Mouse (Mus musculus) C2C12 (cell line): Measurements from ENCODE around the gene Arhgef19. TPM values are rescaled to one million over a fixed set of nuclear protein-coding genes. Genes with fewer than 3 reads are reported as not detected.
A peak's percentile ranks its signal among the peaks of the same experiment; 100 is the strongest.

Source experiments
- H3K27me3 ChIP-seq: one replicate; pipeline ENCODE4 v1.6.1; 2011; ENCODE audit not compliant: control insufficient read depth, insufficient read depth, insufficient read length
- H3K36me3 ChIP-seq: one replicate; pipeline ENCODE4 v1.6.1; 2011; ENCODE audit not compliant: control insufficient read depth, insufficient read depth
- H3K4me3 ChIP-seq: one replicate; pipeline ENCODE4 v1.5.1; 2011; ENCODE audit warnings: mild to moderate bottlenecking, control low read depth; ENCODE audit not compliant: poor library complexity, insufficient read depth, severe bottlenecking
- H3K79me2 ChIP-seq: one replicate; pipeline ENCODE4 v1.6.1; 2011; ENCODE audit not compliant: control insufficient read depth, insufficient read depth
- H3K79me3 ChIP-seq: one replicate; pipeline ENCODE4 v1.6.1; 2011; ENCODE audit warnings: low read depth, control low read depth
- H3ac ChIP-seq: one replicate; pipeline ENCODE3; 2011; ENCODE audit warnings: low read depth; ENCODE audit not compliant: control insufficient read depth, insufficient read length
- CEBPB ChIP-seq: IDR thresholded peaks from one replicate; pipeline ENCODE4 v1.6.1; 2011; ENCODE audit warnings: low read depth, mild to moderate bottlenecking, control low read depth, moderate library complexity
- CTCF ChIP-seq: IDR thresholded peaks from one replicate; pipeline ENCODE4 v1.5.1; 2011; ENCODE audit not compliant: control insufficient read depth, insufficient read depth, insufficient read length
- FOSL1 ChIP-seq: IDR thresholded peaks from one replicate; pipeline ENCODE4 v1.8.0; 2011; ENCODE audit warnings: mild to moderate bottlenecking, low read length; ENCODE audit not compliant: poor library complexity, insufficient read depth, severe bottlenecking
- MAX ChIP-seq: IDR thresholded peaks from one replicate; pipeline ENCODE4 v1.6.1; 2011; ENCODE audit warnings: mild to moderate bottlenecking, control low read depth
- MYOD1 ChIP-seq: IDR thresholded peaks from one replicate; pipeline ENCODE4 v1.6.1; 2011; ENCODE audit warnings: low read depth; ENCODE audit not compliant: control insufficient read depth, insufficient read length
- MYOG ChIP-seq: IDR thresholded peaks from one replicate; pipeline ENCODE4 v1.6.1; 2011; ENCODE audit not compliant: control insufficient read depth, insufficient read length; ENCODE audit errors: extremely low read depth
- USF1 ChIP-seq: IDR thresholded peaks from one replicate; pipeline ENCODE4 v1.6.1; 2011; ENCODE audit warnings: low read depth, mild to moderate bottlenecking, control low read depth, moderate library complexity
- polyA plus RNA-seq: library from polyadenylated mRNA; unstranded; fragments of >200 nt; fragmentation: generic; extraction: Trizol; gene quantifications from one replicate; pipeline ENCODE4 v1.2.1, GENCODE M21; 2012; ENCODE audit warnings: missing spikeins

The Arhgef19 gene
- polyA plus RNA-seq, 1 experiment, result 26.7 TPM

DNA sequence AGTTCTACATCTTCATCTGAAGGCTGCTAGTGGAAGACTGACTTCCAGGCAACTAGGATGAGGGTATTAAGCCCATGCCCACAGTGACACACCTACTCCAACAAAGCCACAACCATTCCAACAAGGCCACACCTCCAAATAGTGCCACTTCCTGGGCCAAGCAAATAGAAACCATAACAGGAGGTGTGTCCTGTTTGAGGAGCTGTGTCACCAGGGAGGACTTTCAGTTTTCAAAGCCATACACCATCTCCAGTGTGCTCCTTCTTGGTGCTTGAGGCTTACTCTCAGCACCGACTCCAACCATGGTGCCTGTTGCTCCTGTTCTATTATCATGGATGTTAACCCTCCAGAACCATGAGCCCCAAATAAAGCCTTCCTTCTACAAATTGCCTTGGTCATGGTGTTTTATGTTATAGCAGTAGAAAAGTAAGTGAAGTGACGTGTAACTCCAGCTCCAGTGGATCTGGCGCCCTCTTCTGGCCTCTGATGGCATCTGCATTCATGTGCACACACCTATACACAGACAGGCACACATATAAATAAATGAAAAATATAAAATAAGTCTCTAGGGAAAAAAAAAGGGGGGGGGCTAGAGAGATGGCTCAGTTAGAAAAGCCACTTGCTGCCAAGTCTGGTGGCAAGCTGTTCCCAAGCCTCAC, 26.8 kb downstream of the Arhgef19 start:
- Histone ChIP-seq H3K36me3 (no peaks in the 10 kb centered on the region), H3ac (no peak overlapping the region), H3K79me3 (no peaks in the 10 kb centered on the region), H3K79me2 (no peaks in the 10 kb centered on the region), H3K4me3 (no peak overlapping the region), H3K27me3 (no peaks in the 10 kb centered on the region)
- TF ChIP-seq FOSL1, result no peak
- TF ChIP-seq MYOG, result no peak
- no peak for TF ChIP-seq CTCF
- TF ChIP-seq CEBPB, result no peak
- no peak for TF ChIP-seq MYOD1
- no peak for TF ChIP-seq MAX
- TF ChIP-seq USF1, result no peak

DNA sequence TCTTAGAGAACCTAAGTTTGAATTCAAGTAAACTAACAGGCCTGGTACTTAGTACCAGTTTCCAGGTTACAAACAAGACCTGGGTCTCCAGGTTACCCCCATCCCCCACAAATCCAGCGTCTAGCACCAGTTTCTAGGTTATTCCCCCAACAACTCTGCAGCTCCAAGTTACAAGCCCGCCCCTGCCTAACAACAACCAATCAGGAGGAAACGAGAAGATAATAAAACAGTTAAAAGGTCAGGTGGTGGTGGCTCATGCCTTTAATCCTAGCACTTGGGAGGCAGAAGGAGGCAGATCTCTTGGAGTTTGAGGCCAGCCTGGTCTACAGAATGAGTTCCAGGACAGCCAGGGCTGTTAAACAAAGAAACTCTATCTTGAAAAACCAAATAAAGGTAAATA, 28.0 kb downstream of the Arhgef19 start:
- no peaks in the 10 kb centered on the region for H3K27me3 ChIP-seq
- no peaks in the 10 kb centered on the region for H3K36me3 ChIP-seq
- H3K4me3 ChIP-seq, result no peak overlapping the region
- no peaks in the 10 kb centered on the region for H3K79me3 ChIP-seq
- TF ChIP-seq MAX (no peak), FOSL1 (no peak), MYOG (no peak), CEBPB (no peak), USF1 (no peak), CTCF (no peak), MYOD1 (no peak)
- no peaks in the 10 kb centered on the region for H3K79me2 ChIP-seq
- H3ac ChIP-seq, result no peak overlapping the region

DNA sequence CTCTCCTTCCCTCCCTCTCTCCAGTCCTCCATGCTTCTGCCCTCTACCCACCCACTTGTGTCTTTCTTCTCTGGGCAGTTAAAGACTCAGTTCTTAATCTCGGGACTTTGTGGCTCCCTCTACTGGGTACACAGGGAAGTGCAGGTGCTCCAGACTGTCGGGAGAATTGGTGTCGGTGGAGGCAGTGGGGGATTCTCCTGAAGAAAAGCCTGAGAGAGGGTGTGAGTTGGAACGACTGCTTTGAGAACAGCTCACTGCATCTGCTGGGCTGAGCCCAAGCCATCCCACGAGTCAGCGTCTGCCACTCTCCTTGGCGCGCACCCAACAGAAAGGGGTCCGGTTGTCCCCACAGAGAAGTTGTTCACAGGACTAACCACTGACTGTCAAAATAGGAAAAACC, 28.5 kb downstream of the Arhgef19 start:
- H3K4me3 ChIP-seq, result no peak overlapping the region
- H3K36me3 ChIP-seq, result no peaks in the 10 kb centered on the region
- H3ac ChIP-seq, result no peak overlapping the region
- H3K79me3 ChIP-seq, result no peaks in the 10 kb centered on the region
- peak; percentile 28 for TF ChIP-seq CTCF
- TF ChIP-seq MAX, result no peak
- no peaks in the 10 kb centered on the region for H3K79me2 ChIP-seq
- no peaks in the 10 kb centered on the region for H3K27me3 ChIP-seq

DNA sequence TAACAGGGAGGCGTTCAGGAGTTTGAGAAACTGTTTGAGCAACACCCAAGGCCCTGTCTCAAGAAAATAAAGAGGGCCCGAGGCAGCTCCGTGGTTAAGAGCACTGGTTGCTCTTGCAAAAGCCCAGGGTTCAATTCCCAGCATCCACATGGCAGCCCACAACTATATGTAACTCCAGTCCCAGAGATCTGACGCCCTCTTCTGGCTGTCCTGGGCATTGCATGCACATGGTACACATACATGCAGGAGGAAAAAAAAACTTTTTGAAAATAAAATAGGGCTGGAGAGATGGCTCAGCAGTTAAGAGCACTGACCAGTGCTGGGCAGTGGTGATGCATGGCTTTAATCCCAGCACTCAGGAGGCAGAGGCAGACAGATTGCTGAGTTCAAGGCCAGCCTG, 29.1 kb downstream of the Arhgef19 start:
- H3K79me3 ChIP-seq, result no peaks in the 10 kb centered on the region
- no peaks in the 10 kb centered on the region for H3K79me2 ChIP-seq
- H3K27me3 ChIP-seq, result no peaks in the 10 kb centered on the region
- H3K4me3 ChIP-seq, result no peak overlapping the region
- TF ChIP-seq USF1 (no peak), CTCF (no peak), MYOD1 (no peak), MYOG (no peak), FOSL1 (no peak), MAX (no peak), CEBPB (no peak)
- no peak overlapping the region for H3ac ChIP-seq
- no peaks in the 10 kb centered on the region for H3K36me3 ChIP-seq

DNA sequence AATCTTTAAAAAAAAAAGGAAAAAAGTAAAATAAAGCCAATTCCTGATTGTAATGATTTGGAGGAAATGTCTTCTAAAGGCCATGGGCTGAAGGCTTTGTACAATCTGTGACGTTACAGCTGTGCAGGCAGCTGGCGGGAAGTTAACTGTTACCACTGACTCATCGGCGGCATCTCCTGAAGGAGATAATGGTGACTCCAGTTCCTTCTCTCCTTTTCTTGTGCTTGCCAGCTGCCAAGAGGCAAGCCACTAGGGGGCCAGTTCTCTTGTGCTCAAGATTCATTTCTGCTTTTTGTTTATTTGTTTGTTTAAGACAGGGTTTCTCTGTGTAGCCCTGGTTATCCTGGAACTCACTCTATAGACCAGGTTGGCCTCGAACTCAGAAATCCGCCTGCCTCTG, 29.8 kb downstream of the Arhgef19 start:
- no peak for TF ChIP-seq CEBPB
- peak; percentile 82 for TF ChIP-seq MYOD1
- Histone ChIP-seq H3K36me3 (no peaks in the 10 kb centered on the region), H3K27me3 (no peaks in the 10 kb centered on the region), H3ac (no peak overlapping the region), H3K4me3 (no peak overlapping the region), H3K79me3 (no peaks in the 10 kb centered on the region), H3K79me2 (no peaks in the 10 kb centered on the region)

DNA sequence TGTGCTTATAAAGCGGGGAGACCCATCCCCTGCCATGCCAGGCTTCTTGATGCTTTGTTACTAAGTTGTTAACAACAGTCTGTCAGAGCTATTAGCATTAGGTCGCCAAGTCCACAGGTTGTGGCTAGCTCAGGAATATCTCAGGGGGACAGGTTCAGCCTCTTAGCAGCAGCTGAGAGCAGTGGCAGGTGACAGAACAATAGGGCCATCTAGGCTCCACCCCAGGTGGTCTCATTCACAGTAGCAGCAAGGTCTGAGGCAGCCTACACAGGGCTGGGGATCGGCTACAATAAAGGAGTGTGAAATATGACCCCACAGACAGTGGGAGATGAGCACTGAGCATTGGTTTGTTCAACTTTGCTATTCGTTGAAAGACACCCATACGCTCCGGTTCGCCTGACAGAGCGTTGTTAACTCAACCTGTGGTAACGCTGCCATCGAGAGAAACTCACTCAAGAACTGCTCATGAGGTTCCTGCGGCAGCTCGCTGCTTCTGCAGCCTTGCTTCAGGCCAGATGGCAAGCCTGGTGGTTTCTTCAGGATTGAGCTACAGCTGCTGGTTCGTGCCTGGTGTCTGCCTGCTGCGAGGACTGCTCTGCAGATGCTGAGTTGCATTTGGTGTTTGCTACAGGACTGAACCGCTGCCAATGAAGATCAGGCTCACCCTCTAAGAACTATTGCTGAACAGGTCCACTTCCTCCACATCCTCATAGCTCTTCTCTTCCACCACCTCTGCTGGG, 31.1 kb downstream of the Arhgef19 start:
- no peaks in the 10 kb centered on the region for H3K79me3 ChIP-seq
- H3K27me3 ChIP-seq, result no peaks in the 10 kb centered on the region
- no peaks in the 10 kb centered on the region for H3K36me3 ChIP-seq
- TF ChIP-seq USF1 (no peak), MYOD1 (no peak), MAX (no peak), MYOG (no peak), CEBPB (no peak), FOSL1 (no peak)
- no peak overlapping the region for H3K4me3 ChIP-seq
- H3K79me2 ChIP-seq, result peaks cover 7% of the 10 kb centered on the region
- no peak overlapping the region for H3ac ChIP-seq
